Comparison of ENCODE assay signal across 18 mouse cellular contexts in the genomic region with DNA sequence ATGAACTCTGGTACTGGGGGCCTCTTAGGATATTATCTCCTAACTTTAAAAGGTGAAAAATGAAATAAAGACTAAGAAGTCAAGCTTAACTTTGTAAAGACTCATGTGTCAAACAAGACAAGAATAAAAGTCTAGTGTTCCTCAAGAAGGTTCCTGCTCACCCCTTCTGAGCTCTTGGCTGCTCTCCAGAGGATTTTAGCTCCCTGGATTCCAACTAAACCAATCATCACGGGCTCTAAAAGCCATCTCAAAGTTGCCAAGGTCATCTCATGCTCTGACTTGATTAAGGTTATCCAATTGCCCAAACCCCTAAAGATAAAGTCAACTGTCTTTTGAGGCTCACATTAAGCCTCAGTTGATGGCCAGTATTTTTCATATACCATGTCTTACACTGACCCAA.
DNase-seq lines count a peak whose midpoint lies in the region; ATAC-seq and TF ChIP-seq lines count a peak whose summit lies in the region.
"Had no signal": no experiment of that assay in that cellular context is flagged by ENCODE, and none has a peak within 500 bp of the region (broad histone marks: within the 10 kb centered on the region; RNA-seq: fewer than 3 reads in every experiment).

No protein-coding gene starts in this region.

- H3K4me1 ChIP-seq in heart, adult 2 months (ENCODE audit: control insufficient read depth, insufficient read depth, low read length) = peaks cover 31% of the 10 kb centered on the region
- H3K4me1 ChIP-seq in heart, postnatal 0 days (ENCODE audit: control insufficient read depth, insufficient read depth) = peaks cover 36% of the 10 kb centered on the region
- peaks cover 7 to 22% of the 10 kb centered on the region in 2 experiments for H3K4me1 ChIP-seq in MEL (ENCODE audit: control insufficient read depth in 1 of 2, insufficient read depth in 2 of 2, low read length in 2 of 2)

- TF ChIP-seq CTCF in heart, adult 2 months (IDR thresholded peaks at IDR 0.05) = no peak
- TF ChIP-seq CTCF in heart, postnatal 0 days (IDR thresholded peaks at IDR 0.05; ENCODE audit: low read depth) = no peak
- no peak for TF ChIP-seq CTCF in MEL (IDR thresholded peaks at IDR 0.05 in 2 of 3, conservative IDR thresholded peaks at IDR 0.05 in 1 of 3; ENCODE audit: control insufficient read depth in 1 of 3, insufficient read depth in 1 of 3, low read depth in 2 of 3, low read length in 3 of 3, poor library complexity in 1 of 3, severe bottlenecking in 1 of 3)

- H3K27ac ChIP-seq in heart, adult 2 months = peak overlapping the region; percentile 76
- peak overlapping the region; percentile 89 for H3K27ac ChIP-seq in heart, postnatal 0 days (ENCODE audit: low read depth)
- H3K27ac ChIP-seq in MEL (ENCODE audit: control insufficient read depth, low read depth, low read length) = no peak overlapping the region
- peak overlapping the region; percentile 94 for H3K27ac ChIP-seq in macrophage
- H3K27ac ChIP-seq: embryonic facial prominence, embryonic 10.5 days; forebrain, embryonic 13.5 days; hindbrain, embryonic 13.5 days; hindbrain, postnatal 0 days had no signal

- no peak for TF ChIP-seq RAD21 in MEL (IDR thresholded peaks at IDR 0.05; ENCODE audit: low read depth, low read length)

- no peak for DNase-seq in heart, adult 2 months
- no peak for DNase-seq in heart, postnatal 25 days (ENCODE audit: low spot score)
- DNase-seq in heart, postnatal 0 days (ENCODE audit: low spot score) = no peak
- DNase-seq in heart, postnatal 4 days = no peak
- peak; percentile 26 for DNase-seq in MEL (ENCODE audit: low read depth, low spot score)
- no peak for DNase-seq in left cerebral cortex, adult 9 months (ENCODE audit: low spot score in 2 of 2)
- DNase-seq: adrenal gland, postnatal 10 days; cerebellum, adult 2 months; cerebellum, postnatal 10 days; forebrain, postnatal 0 days; gastrocnemius, postnatal 36 days; heart, adult 11 months; kidney, adult 18-20 months had no signal

- TF ChIP-seq EP300 in heart, adult 2 months (IDR thresholded peaks at IDR 0.05; ENCODE audit: insufficient read depth, low read depth, low read length) = no peak
- TF ChIP-seq EP300 in heart, postnatal 0 days (IDR thresholded peaks at IDR 0.05; ENCODE audit: low read depth) = no peak
- peak in 1 of 2 experiments; percentile 30; a peak in 1 of 4 replicates for TF ChIP-seq EP300 in MEL (IDR thresholded peaks at IDR 0.05; ENCODE audit: low read depth in 1 of 2, low read length in 2 of 2)

- peaks cover 5% of the 10 kb centered on the region for H3K36me3 ChIP-seq in heart, adult 2 months (ENCODE audit: control insufficient read depth, insufficient read depth, low read length)
- no peaks in the 10 kb centered on the region for H3K36me3 ChIP-seq in heart, postnatal 0 days (replicated peaks; ENCODE audit: control insufficient read depth, insufficient read depth, low read length)
- H3K36me3 ChIP-seq in MEL (ENCODE audit: control insufficient read depth in 1 of 2, insufficient read depth in 2 of 2, low read length in 2 of 2) = peaks cover 0 to 8% of the 10 kb centered on the region in 2 experiments; a peak in 2 of 4 replicates
- no peaks in the 10 kb centered on the region for H3K36me3 ChIP-seq in macrophage (ENCODE audit: inconsistent target)
- H3K36me3 ChIP-seq: embryonic facial prominence, embryonic 10.5 days; hindbrain, embryonic 13.5 days had no signal

- intact Hi-C loops in heart, adult 2 months (cut with DNase I) = no loop called here
- intact Hi-C loops in heart, postnatal 25 days (cut with DNase I) = no loop called here

- H3K9ac ChIP-seq in heart, adult 2 months (ENCODE audit: low read depth, low read length) = no peak overlapping the region
- no peak overlapping the region for H3K9ac ChIP-seq in heart, postnatal 0 days (replicated peaks; ENCODE audit: low read depth, low read length)
- H3K9ac ChIP-seq in MEL (ENCODE audit: control insufficient read depth, low read depth, low read length, poor library complexity, severe bottlenecking) = no peak overlapping the region
- H3K9ac ChIP-seq: forebrain, embryonic 13.5 days; forebrain, postnatal 0 days; hindbrain, embryonic 13.5 days had no signal

- H3K9me3 ChIP-seq in heart, postnatal 0 days (replicated peaks; ENCODE audit: control insufficient read depth, low read length) = 0 out of 2 replicates have a peak, but pooled peaks cover 6% of the 10 kb centered on the region
- no peaks in the 10 kb centered on the region for H3K9me3 ChIP-seq in MEL (replicated peaks; ENCODE audit: insufficient read depth, low read length)
- H3K9me3 ChIP-seq: hindbrain, embryonic 13.5 days had no signal

- H3K4me3 ChIP-seq in heart, adult 2 months = no peak overlapping the region
- no peak overlapping the region for H3K4me3 ChIP-seq in heart, postnatal 0 days (ENCODE audit: low read depth, low read length)
- H3K4me3 ChIP-seq in MEL (ENCODE audit: control insufficient read depth in 1 of 2, insufficient read depth in 1 of 2, low read depth in 2 of 2, low read length in 2 of 2) (no peak overlapping the region), macrophage (ENCODE audit: inconsistent target) (no peak overlapping the region)
- H3K4me3 ChIP-seq: embryonic facial prominence, embryonic 10.5 days; forebrain, embryonic 13.5 days; hindbrain, embryonic 13.5 days had no signal

- no peak for ATAC-seq in heart, postnatal 0 days (ENCODE audit: insufficient read depth, low read depth)
- ATAC-seq: forebrain, embryonic 13.5 days; forebrain, postnatal 0 days; hindbrain, postnatal 0 days had no signal

- no peaks in the 10 kb centered on the region for H3K27me3 ChIP-seq in heart, adult 2 months (ENCODE audit: control insufficient read depth, insufficient read depth, low read length)
- H3K27me3 ChIP-seq in heart, postnatal 0 days (ENCODE audit: control insufficient read depth, insufficient read depth, low read length) = no peaks in the 10 kb centered on the region
- no peaks in the 10 kb centered on the region for H3K27me3 ChIP-seq in MEL (ENCODE audit: control insufficient read depth in 1 of 2, insufficient read depth in 2 of 2, low read length in 2 of 2)
- H3K27me3 ChIP-seq: forebrain, embryonic 13.5 days; hindbrain, embryonic 13.5 days had no signal

- 15% methylated on average over 1 of the region's 1 CpGs for WGBS in heart, adult 2 months
- 3% methylated on average over 1 of the region's 1 CpGs for WGBS in heart, postnatal 0 days
- WGBS in macrophage (ENCODE audit: missing documents) = 64% methylated on average over 1 of the region's 1 CpGs

- no peak overlapping the region for H3K4me2 ChIP-seq in heart, postnatal 0 days (ENCODE audit: low read depth, low read length)
- H3K4me2 ChIP-seq: forebrain, embryonic 13.5 days; hindbrain, embryonic 13.5 days had no signal

- no peak for TF ChIP-seq POLR2A in heart, adult 2 months (IDR thresholded peaks at IDR 0.05; ENCODE audit: insufficient read depth, low read depth, low read length)
- no peak for TF ChIP-seq POLR2A in MEL (IDR thresholded peaks at IDR 0.05; ENCODE audit: control insufficient read depth in 1 of 2, insufficient read depth in 1 of 2, low read depth in 1 of 2, low read length in 2 of 2, poor library complexity in 1 of 2)

- H3K79me2 ChIP-seq in heart, adult 2 months (replicated peaks; ENCODE audit: control insufficient read depth, insufficient read depth, low read length) = no peaks in the 10 kb centered on the region
- H3K79me2 ChIP-seq in MEL (ENCODE audit: control insufficient read depth, insufficient read depth, low read length, poor library complexity) = no peaks in the 10 kb centered on the region
- no peaks in the 10 kb centered on the region for H3K79me2 ChIP-seq in macrophage (ENCODE audit: inconsistent target)

TF ChIP-seq in MEL, 35 proteins besides CTCF, POLR2A, EP300 and RAD21:
- TF ChIP-seq USF1 (IDR thresholded peaks at IDR 0.05; ENCODE audit: low read depth, low read length) = no peak
- 0 out of 2 replicates have a peak, but pooled peaks have one; percentile 12 for TF ChIP-seq TCF12 (IDR thresholded peaks at IDR 0.05; ENCODE audit: low read depth, low read length)
